ENCODE assay signal across 9 mouse cellular contexts in the genomic region with DNA sequence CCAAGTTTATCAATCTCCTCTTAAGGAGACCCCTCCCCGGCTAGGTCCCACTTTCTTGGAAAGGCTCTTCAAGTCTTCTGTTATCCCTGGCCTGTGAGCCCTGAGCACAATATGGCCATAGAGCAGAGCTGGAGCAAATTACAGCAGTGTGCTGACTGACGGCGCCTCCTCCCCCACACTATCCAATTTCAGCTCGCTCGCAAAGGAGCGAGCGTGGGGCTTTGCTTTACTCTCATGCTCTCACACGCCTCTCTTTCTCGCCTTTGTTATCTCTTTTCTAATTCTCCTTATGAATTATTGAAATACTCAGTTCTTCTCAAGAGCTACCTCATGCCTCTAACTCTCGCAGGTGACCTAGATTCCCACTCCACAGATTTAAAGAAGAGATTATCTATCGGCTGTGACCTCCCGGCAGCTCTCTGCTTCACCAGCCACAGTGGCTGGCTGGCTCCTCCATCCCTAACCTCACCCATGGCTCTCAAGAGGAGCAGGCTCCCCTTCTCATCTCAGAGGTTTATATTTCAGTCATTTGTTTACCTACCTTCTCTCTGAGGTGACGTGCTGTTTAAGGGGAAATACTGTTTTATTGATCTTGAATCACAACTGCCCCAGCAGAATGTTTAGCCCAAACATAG.
A peak's percentile ranks its signal among the peaks of the same experiment; 100 is the strongest.
DNase-seq lines count a peak whose midpoint lies in the region; ATAC-seq and TF ChIP-seq lines count a peak whose summit lies in the region.
"Had no signal": no experiment of that assay in that cellular context is flagged by ENCODE, and none has a peak within 500 bp of the region (broad histone marks: within the 10 kb centered on the region; RNA-seq: fewer than 3 reads in every experiment).

No protein-coding gene starts in this region.

- H3K27me3 ChIP-seq in heart, embryonic 11.5 days (ENCODE audit: control insufficient read depth, insufficient read depth, low read length) = no peaks in the 10 kb centered on the region
- no peaks in the 10 kb centered on the region for H3K27me3 ChIP-seq in forebrain, postnatal 0 days (ENCODE audit: insufficient read depth, low read length)
- H3K27me3 ChIP-seq in midbrain, embryonic 12.5 days = no peaks in the 10 kb centered on the region

- 17% methylated on average over 13 of the region's 13 CpGs for WGBS in heart, embryonic 11.5 days (ENCODE audit: insufficient replicate concordance)
- 8% methylated on average over 13 of the region's 13 CpGs for WGBS in forebrain, postnatal 0 days
- WGBS in midbrain, embryonic 12.5 days = 9% methylated on average over 13 of the region's 13 CpGs

- no peak for TF ChIP-seq CTCF in forebrain, postnatal 0 days (IDR thresholded peaks at IDR 0.05; ENCODE audit: low read depth)

- no peaks in the 10 kb centered on the region for H3K9me3 ChIP-seq in heart, embryonic 11.5 days (replicated peaks; ENCODE audit: control insufficient read depth, low read length)
- no peaks in the 10 kb centered on the region for H3K9me3 ChIP-seq in forebrain, postnatal 0 days (ENCODE audit: low read length)
- no peaks in the 10 kb centered on the region for H3K9me3 ChIP-seq in midbrain, embryonic 12.5 days

- DNase-seq in heart, postnatal 14 days = no peak
- DNase-seq in embryo, embryonic 10 days (ENCODE audit: low spot score) = peak; percentile 84
- peak; percentile 47 for DNase-seq in forebrain, postnatal 0 days
- DNase-seq in cerebellum, postnatal 36 days = no peak
- DNase-seq in thymus, postnatal 25 days = no peak
- no peak for DNase-seq in layer of hippocampus, postnatal 25 days (ENCODE audit: extremely low spot score in 1 of 2, low spot score in 1 of 2)
- DNase-seq: thymus, postnatal 4 days had no signal

- H3K4me2 ChIP-seq in heart, embryonic 11.5 days = peak overlapping the region; percentile 56
- no peak overlapping the region for H3K4me2 ChIP-seq in forebrain, postnatal 0 days (ENCODE audit: low read depth)
- H3K4me2 ChIP-seq in midbrain, embryonic 12.5 days (replicated peaks) = peak overlapping the region; percentile 41

- H3K27ac ChIP-seq in heart, embryonic 11.5 days (ENCODE audit: low read depth, low read length) = no peak overlapping the region
- peak overlapping the region; percentile 54; the same call in 1 of the 2 replicates for H3K27ac ChIP-seq in forebrain, postnatal 0 days (ENCODE audit: low read depth, low read length)
- peak overlapping the region; percentile 69 for H3K27ac ChIP-seq in midbrain, embryonic 12.5 days (replicated peaks)

- intact Hi-C loops in heart, postnatal 14 days (cut with DNase I) = no loop called here

- H3K4me3 ChIP-seq in heart, embryonic 11.5 days (ENCODE audit: low read depth, low read length) = no peak overlapping the region
- H3K4me3 ChIP-seq in forebrain, postnatal 0 days (ENCODE audit: low read depth, low read length) = no peak overlapping the region
- 0 out of 2 replicates have a peak overlapping the region, but pooled peaks have one; percentile 10 for H3K4me3 ChIP-seq in midbrain, embryonic 12.5 days

- ATAC-seq in heart, embryonic 11.5 days (replicated peaks; ENCODE audit: insufficient number of reproducible peaks, low FRiP score, low TSS enrichment) = no peak
- ATAC-seq in forebrain, postnatal 0 days = peak; percentile 87
- peak; percentile 69; the same call in 1 of the 2 replicates for ATAC-seq in midbrain, embryonic 12.5 days (ENCODE audit: low FRiP score, low read depth)

- H3K4me1 ChIP-seq in heart, embryonic 11.5 days (ENCODE audit: control insufficient read depth, insufficient read depth, low read length) = peaks cover 3% of the 10 kb centered on the region; the same call in 1 of the 2 replicates
- H3K4me1 ChIP-seq in forebrain, postnatal 0 days (ENCODE audit: insufficient read depth) = no peaks in the 10 kb centered on the region; the same call in 1 of the 2 replicates
- H3K4me1 ChIP-seq in midbrain, embryonic 12.5 days = peaks cover 21% of the 10 kb centered on the region

- no peak overlapping the region for H3K9ac ChIP-seq in heart, embryonic 11.5 days (ENCODE audit: low read depth, low read length)
- no peak overlapping the region; the same call in 1 of the 2 replicates for H3K9ac ChIP-seq in forebrain, postnatal 0 days
- no peak overlapping the region for H3K9ac ChIP-seq in midbrain, embryonic 12.5 days (replicated peaks)

- no peaks in the 10 kb centered on the region for H3K36me3 ChIP-seq in heart, embryonic 11.5 days (ENCODE audit: control insufficient read depth, insufficient read depth, low read length)
- peaks cover 16% of the 10 kb centered on the region for H3K36me3 ChIP-seq in forebrain, postnatal 0 days (ENCODE audit: insufficient read depth)
- peaks cover 21% of the 10 kb centered on the region for H3K36me3 ChIP-seq in midbrain, embryonic 12.5 days

Comparison
In these comparisons a context has a peak if more than half of its experiments do, and no peak if none do; other contexts are left out.
1. DNase-seq: peak in embryo, embryonic 10 days (single experiment) and forebrain, postnatal 0 days (single experiment); none in heart, postnatal 14 days (0 of 2), cerebellum, postnatal 36 days (0 of 2), thymus, postnatal 25 days (single experiment) and layer of hippocampus, postnatal 25 days (0 of 2).